Mouse (Mus musculus) adrenal gland, adult 10 weeks (tissue): ENCODE results near the gene 4930502E18Rik. TPM values are rescaled to one million over a fixed set of nuclear protein-coding genes. Genes with fewer than 3 reads are reported as not detected.

Experiments used
- polyA plus RNA-seq: library from polyadenylated mRNA; stranded (reverse); fragments of 350-450 nt; fragmentation: Illumina TruSeq; extraction: RNeasy Lipid Tissue Mini Kit (QIAGEN cat#74804); gene quantifications from one replicate; pipeline ENCODE4 v1.2.3, GENCODE M21; 2014; ENCODE audit warnings: low read depth, low replicate concordance

4930502E18Rik gene
- 1.4 TPM for polyA plus RNA-seq

GRCm38 (mm10) chrX:53724596-53724995 lies at the start of gene 4930502E18Rik:
Gene 4930502E18Rik, plus strand, starts transcription at chrX:53724826.

GRCm38 (mm10) chrX:53757736-53758135 lies 33.1 kb downstream of the 4930502E18Rik start, which contains the start of gene 1700013H16Rik:
Gene 1700013H16Rik, minus strand, starts transcription at chrX:53757831.

GRCm38 (mm10) chrX:53776276-53776675 lies 51.6 kb downstream of the 4930502E18Rik start, which contains the start of gene Zfp36l3:
Gene Zfp36l3, minus strand, starts transcription at chrX:53776394.

Other genes with a start within 250 kb of the 4930502E18Rik start
- not detected for gene Rtl8c, start 116.8 kb upstream of the 4930502E18Rik start, polyA plus RNA-seq
- 2.3 TPM for gene Gm14597, start 115.8 kb upstream of the 4930502E18Rik start, polyA plus RNA-seq
- 26.5 TPM for gene Rtl8a, start 81.1 kb upstream of the 4930502E18Rik start, polyA plus RNA-seq
- 6.9 TPM for gene Rtl8b, start 54.4 kb upstream of the 4930502E18Rik start, polyA plus RNA-seq
- gene 1700013H16Rik, start 33.0 kb downstream of the 4930502E18Rik start, polyA plus RNA-seq, result not detected
- gene Zfp36l3, start 51.6 kb downstream of the 4930502E18Rik start, polyA plus RNA-seq, result not detected
- gene Xlr, start 72.9 kb downstream of the 4930502E18Rik start, polyA plus RNA-seq, result 12.1 TPM